Mouse (Mus musculus) cerebellum, adult 8-10 months (tissue): ENCODE measurements around the gene Lgi1.

Source experiments
- DNase-seq: peaks from one replicate; pipeline ENCODE4 v3.0.0; 2022

Lgi1 gene

DNA sequence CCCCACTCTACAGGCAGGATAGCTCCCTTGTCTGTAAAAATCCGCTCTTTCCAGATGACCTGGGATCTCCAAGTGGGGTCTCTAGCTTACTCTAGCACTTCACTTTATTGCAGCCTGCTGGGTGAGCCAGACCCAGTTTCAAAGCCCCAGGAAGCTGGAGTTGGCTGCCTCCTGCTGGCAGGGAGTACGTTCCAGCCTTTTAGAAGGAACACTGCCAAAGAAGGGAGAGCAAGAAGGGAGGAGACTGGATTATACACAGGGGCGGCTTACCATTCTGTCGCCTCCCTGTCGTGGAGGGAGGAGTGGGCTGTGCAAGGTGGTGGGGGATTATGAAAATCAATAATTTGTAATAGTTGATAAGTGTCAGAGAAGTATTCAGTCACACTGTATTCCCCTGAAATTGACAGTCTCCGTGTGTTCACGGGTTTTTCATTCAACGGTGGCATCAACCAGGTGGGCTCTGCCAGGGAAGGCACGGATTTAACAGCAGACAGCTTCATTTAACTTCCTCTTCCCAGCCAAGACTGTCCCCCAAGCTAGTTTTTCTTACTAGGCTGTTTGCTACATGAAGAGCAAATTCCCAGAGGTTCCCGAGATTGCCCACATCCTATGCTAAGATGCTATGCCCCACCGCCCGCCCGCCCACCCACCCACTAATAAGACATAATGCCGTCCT, 369 bp upstream of the Lgi1 start:
- peak; percentile 71 for DNase-seq

DNA sequence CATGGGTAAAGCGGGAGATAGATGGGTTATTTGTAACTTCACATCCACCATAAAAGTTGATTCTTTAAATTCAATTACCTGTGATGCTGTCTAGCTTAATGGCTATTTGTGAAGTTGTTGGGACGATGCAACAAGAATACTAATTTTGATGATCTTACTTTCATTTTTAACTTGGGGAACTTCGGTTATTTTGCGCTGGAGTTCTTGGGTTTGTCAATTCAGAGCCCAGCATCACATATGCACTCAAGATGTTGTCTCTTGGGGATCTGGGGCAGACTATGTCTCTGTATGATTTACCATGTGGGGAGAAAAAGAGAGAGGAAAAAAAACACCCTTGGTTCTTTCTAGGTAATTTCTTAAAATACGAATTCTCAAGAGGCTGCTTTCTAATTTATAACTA, 1.4 kb downstream of the Lgi1 start:
- no peak for DNase-seq

DNA sequence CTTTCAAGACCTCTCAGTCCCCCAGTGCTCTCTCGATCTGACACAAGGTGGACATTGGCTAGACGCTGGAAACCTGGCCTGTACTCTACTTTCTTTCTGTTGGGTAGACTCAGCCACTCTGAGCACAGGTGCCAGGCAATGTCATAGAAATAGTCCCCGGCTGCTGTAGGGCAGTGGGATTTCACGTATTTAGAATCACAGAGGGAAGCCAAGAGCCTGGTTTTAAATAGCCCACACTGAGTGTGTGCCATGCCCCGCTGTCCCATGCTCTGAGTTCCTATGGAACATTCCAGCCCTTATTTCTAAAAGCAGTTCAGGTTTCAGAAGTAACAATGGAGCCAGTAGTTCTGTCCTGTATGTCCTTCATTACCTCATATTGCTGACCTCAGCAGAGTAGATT, 3.1 kb downstream of the Lgi1 start:
- DNase-seq, result peak; percentile 33

DNA sequence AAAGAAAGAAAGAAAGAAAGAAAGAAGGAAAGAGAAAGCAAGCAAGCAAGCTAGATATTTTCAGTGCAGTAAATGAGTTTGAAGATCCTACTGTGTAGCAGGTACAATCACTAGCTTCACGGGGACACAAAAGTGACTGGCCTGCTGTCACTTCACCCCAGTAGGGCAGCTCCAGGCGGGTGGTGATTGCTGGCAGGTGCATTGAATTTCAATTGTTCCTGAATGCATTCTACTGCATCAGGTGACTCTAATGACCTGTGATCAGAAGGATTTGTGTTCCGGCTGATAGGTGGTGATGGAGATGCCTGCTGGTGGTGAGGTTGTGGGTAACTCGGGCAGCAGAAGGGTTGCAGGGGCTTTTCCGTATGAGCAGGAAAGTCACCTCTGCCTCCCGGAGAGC, 6.7 kb downstream of the Lgi1 start:
- peak; percentile 32 for DNase-seq

DNA sequence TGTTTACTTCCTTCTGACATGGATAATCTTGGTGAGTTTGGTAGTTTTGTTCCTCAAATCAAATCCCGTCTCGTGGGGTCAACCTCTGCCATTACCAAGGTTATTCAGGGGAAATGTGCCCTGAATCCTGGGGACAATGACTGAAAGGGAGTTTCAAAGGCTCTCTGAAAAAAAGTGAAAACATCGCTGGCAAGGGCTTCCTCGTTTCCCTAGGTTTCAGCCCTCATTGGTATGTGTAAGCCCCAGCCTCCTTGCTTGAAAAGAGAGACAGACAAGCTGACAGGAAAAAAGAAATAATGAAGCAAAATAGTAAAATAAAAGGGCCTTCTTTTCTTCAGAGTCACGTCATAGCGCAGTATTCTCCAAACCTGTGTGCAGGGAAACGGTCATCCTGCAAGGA, 9.5 kb downstream of the Lgi1 start:
- no peak for DNase-seq

DNA sequence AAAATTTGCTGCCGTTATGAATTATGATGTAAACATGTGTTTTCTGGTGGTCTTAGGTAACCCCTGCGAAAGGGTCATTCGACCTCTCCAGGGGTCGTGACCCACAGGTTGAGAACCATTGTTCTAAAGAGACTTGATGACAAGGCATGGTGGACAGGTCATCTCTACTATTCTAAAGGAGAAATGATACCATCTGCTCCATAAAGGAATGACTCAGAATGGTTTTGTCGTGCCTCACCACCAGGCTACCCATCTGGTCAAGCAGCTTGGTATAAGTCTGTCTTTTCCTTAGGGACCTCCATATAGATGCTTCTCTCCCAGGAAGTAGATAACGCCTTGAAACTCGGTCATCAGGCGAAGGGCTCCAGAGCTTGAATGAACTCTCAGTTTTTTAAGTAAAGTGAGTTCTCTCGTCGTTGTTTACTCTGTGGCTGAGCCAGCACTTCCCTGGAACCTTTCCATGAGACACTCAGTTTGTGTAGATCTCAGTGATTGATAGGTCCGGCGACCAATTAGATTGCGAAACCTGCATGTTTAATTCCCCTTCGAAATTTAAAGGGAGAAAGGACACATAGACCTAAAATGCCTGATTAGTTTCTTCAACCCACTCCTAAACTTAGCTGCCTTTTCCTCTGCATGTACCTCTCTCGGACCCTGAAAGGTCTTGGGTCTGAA, 10.5 kb downstream of the Lgi1 start:
- DNase-seq, result no peak

DNA sequence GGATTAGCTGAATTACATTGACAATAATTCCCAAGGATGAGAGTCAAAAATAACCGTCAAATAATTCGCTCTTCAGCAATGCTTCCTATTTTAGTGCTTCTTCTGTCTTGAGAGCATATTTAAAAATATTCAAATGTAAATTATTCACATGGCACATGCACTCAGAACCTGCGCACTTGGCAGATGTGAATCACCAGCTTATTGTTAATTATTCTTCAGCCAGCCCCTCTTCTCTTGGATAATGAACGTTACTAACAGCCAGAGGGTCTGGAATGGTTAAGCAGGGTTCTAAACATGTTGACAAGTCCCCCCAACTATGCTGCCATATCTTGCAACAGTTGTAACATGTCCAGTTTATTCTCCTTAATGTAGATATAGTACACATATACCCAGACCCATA, 11.9 kb downstream of the Lgi1 start:
- DNase-seq, result no peak

DNA sequence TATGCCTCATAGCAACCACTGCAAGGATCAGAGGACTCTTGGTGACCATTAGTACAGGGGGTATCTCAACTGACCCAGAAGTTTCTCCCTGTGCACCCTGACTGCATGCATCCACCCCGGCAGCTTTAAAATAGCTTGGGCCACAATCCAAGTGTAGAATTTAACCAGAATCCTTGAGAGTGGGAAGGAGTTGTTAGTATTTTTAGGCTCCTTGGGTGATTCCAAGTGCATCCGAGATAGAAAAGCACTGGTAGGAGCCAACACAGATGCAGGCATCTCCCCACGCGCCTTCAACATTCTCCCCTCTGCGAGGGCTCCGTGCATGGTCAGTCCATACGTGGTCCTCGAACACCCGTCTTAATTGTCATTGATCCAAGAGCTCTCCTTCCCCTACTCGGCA, 15.9 kb downstream of the Lgi1 start:
- no peak for DNase-seq

DNA sequence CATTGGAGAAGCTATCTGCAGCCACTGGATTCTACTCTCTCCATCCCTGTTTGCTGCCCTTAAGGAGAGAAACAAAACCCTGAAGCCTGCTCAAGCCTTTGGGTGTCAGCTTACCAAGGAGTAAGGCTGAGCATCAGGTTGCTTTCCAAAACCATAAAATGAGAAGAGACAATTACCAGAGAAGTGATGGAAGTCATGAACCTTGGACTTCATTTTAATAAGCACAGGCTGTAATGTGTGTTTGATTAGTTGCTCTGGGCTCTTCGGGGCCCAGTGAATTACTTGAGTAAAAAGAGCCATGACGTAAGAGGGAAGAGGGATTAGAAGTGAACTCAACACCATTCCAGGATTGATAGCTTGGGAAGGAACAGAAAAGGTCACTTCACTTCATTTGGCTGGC, 18.1 kb downstream of the Lgi1 start:
- no peak for DNase-seq

DNA sequence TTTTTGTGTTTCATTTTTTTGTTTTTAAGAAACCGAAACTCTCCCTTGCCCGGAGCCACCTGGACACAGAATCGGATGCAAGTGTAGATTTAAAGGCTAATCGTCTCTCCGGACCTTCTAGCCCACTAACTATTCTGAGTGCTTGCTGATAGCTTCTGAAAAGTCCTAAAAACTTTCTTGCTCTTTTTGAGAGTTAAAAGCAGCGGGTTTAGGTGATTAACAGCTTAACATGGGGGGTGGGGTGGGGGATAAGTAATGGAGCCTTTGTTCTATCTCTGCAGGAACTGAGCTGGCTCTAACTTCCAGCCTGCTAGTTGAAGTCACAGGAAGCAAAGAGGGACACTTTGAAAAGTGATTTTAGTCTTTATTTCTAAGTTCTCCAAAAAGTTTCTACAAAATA, 24.2 kb downstream of the Lgi1 start:
- DNase-seq, result no peak

DNA sequence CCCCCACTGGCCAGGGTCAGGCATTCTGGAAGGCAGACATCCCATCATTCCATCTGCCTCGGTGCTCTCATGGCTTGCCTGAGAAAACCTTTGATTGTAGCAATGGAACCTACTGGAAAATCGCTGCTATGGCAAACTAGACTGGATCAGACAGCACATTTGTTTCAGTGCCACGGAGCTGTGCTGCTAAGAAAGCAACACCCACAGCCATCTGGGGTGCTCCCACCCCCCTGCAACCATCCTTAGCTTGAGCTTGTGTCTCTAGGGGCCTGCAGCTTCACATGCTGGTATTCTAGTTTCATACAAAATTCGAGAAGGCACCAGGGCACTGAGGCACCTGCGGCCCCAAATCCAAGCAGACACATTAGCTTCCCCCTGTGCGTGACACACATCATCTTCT, 27.1 kb downstream of the Lgi1 start:
- DNase-seq, result no peak

DNA sequence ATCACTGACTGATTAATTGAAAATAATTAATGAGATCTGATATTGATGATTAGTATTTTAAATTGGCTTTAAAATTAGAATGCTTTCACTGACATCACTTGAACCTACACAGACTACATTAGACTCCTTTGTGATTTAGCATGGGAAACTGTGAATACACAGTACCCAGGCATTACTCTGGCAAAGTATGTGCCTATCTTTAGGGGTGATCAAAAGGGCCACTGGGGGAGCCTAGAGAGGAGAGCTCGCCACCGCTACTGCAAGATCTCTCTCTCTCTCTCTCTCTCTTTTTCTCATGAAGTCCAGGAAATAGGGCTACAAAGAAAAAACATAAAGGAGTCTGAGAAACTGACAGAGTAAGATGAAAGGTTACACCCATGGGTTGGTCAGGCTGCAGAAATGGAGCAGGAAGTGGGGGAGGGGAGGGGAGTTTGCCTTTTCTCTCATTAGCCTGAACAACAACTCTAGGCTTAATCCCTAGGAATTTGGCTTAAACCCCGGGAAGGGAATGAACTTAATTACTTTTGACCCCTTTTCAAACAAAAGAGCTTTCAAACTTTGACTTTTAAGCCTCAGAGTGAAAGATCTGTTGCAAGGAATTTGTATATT, 33.8 kb downstream of the Lgi1 start:
- no peak for DNase-seq

DNA sequence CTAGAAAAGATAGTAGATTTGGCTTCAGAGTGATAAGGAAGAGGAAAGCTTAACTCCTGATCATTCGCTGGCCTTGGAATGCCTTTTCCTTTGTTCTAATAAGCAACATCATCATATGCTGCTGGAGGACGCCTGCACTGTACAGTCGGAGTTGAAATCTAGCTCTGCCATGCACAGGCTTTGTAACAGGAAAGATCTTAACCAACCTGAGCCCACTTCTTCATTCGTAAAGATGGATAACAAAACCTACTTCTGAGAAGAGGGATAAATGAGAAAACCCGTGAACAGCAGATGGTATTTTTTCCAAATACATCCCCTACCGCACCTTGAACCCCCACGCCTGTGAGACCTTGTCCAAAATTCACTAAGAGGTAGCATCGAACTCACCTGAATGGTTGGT, 43.8 kb downstream of the Lgi1 start:
- DNase-seq, result no peak

DNA sequence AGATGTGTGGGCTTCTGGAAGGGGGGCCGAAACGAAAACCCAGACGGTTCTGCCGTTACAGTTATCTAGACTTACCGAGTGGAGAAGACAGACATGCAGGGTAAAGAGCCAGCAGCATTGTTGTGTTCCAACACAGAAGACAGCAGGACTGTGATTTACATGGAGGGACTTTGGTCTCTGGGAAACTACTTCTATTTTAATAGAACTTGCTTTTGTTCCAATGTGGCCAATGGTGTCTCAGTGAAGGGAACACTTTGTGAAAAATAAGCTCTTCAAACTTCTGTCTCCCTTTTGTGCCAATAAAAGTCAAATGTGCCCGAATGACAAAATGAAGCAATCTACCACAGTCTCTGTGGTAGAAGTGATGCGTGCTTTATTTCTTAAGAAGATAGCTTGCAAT, 50.8 kb downstream of the Lgi1 start:
- no peak for DNase-seq

DNA sequence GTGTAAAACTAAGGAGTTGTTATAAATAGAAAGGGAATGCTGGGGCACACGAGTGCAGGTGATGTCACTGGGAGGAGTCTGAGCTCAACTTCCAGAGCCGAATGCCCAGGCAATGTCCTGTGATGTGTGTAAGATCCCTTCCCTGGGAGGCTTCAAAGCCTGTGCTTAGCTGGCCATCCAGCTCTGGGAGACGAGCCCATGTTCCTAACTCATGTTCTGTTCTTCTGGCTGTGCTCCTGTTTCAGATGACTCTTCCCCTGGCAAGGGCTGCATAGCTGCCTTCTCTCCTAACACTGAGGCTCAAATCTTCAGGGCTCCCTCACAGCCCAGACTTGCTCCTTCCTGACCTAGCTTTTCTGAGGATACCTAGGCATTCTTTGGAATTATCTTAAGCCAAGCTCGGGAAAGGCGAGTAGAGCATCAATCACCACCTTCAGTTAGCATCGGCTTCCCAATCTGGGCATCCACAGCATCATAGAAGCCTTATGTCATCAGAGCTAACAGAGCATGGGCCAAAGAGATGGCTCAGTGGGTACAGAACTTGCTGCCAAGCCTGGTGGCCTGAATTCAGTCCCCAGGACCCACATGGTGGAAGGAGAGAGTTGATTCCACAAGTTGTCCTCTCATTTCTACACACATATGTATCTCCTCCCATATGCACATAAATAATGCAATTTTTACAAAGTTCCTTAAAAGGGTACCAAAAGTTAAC, 52.4 kb downstream of the Lgi1 start:
- DNase-seq, result peak; percentile 30

DNA sequence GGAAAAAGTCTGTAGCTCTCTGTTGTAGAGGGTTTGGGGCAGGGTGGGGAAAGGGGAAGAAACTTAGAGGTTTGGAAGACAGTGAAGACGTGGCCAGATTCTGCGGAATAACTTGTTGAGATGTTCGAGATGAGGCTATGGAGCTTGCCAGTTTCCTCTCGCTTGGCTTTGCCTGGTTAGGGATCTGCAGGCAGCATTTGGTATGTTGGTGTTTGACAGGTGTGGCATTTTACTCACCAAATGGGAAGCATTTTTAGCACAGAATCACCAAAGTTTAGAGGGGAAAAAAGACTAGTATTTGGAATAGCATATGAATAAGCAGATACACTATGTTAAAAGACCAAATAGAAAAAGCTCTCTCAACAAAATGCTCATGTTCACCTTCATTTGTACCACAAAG, 54.0 kb downstream of the Lgi1 start:
- DNase-seq, result no peak

DNA sequence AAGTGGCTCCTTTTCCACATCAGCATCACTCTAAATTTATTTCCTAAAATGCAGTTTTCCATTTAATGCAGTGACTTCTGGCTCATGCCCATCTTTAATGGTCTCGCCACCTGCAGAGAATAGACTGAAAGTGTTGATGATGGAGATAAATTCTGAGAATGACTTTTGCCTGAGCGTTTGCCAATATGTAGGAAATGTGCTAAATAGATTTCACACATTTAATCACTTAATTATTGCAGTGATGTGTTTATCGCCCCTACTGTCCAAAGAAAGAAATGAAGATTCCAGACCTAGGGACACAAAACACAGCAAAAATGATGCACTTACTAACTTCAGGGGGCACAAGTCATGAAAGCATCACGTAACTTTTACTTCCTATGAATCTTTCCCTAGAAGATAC, 54.8 kb downstream of the Lgi1 start:
- no peak for DNase-seq

DNA sequence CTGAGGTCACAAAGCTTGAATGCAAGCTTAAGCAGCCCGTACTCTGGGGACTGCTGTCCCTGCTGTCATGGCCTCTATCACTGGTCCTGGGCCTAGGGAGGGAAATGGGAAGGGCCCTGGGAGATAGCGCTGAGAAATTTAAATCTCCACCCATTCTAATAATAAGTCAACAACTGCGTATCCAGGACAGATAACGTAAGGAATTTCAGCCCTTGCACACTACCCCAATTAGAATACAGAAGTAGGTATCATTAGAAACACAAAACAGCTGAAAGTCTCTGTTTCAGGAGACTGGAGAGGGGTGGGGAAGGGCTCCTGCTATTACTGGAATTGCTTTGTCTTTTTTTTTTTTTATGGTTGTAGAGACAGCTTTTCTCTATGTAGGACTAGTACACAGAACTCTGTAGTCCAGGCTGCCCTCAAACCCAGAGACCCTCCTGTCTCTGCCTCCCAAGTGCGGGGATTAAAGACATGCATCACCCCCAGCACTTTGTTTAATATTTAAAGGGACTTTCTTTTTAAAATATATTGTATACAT, 56.4 kb downstream of the Lgi1 start:
- DNase-seq, result no peak

DNA sequence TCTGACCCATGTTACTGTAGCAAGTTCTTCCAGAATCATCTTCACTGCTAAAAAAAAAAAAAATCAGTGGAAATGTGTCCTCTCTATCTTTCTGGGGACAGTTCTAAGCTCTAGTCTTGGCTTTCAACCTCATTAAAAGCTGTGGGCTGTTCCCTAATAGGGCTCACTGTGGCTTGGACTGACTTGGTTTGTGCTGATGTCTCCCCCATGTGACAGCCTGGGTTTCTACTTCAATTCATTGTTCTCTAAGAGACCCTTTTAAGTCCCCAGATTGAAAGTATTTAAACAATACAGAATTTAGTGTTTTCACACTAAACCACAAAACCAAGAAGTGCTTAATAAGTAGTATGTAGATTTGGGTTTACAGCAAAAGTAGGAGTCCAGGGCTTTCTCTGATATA, 59.4 kb downstream of the Lgi1 start:
- no peak for DNase-seq

DNA sequence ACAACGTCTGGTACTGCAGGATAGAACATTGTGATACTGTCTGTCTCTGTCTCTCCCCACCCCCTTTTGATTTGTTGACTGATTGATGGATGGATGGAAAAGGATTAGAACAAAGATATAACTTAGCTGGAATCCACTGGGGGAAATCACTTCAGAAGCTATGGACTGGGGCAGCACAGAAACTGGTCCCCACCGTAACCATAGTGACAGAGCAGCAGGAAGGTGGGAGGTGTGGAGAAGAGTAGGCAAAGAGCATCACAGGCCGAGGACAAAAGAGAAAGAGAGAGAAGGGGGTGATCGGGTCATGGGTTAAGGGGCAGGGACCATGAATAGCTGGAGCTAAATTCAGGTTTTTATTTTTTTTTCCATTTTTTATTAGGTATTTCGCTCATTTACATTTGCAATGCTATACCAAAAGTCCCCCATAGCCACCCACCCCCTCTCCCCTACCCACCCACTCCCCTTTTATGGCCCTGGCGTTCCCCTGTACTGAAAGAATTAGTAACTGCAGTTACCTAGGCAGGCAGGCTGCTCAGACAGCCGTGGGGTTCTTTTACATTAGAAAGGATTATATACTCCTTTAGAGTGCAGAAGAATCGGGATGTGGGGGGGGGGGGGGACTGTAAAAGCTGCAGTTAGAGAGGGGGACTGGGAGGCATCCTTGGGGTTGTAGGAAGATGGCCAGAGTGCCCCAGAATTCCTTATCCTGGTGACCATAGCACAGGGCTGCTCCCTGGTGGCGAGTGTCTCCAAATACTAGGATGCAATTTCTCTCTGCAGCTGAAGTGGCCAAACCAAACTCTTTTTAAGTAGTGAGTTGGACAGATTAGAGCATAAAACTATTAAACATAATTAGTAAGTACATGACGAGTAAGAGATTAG, 60.1 kb downstream of the Lgi1 start:
- DNase-seq, result peak; percentile 47

DNA sequence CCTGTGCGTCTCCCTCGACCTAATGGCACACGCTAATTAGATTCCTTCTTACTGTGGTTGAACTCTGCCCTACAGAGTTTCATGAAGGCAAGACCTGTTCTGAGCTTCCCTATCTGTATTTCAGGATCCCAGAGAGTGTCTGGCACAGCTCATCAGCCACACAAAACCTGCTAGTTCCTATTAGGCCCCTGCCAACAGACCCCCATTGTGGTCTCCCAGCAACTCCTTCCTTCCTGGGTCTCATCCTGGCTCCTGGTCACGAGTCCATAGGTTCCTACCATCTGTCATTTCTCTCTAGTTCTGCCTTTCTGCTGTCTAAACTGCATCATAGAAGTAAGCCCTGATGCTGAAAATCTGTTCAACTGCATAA, 60.7 kb downstream of the Lgi1 start:
- no peak for DNase-seq

DNA sequence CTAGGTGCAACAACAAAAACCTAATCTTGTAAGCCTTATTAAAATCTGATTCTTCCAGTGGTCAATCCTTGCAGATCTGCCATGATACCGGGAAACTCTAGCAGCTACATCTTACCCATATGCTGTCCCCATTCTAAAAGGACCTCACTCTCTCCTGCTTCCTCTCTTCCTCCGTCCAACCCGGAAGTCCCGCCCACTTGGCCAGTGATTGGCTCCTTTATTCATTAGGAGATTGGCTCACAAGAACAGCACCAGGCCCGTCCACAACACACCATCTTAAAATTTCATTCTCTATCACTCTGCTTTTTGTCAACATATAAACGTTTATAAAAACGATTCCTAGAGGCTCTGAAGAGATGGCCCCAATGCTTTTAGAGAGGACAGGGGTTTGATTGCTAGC, 61.5 kb downstream of the Lgi1 start:
- DNase-seq, result no peak

DNA sequence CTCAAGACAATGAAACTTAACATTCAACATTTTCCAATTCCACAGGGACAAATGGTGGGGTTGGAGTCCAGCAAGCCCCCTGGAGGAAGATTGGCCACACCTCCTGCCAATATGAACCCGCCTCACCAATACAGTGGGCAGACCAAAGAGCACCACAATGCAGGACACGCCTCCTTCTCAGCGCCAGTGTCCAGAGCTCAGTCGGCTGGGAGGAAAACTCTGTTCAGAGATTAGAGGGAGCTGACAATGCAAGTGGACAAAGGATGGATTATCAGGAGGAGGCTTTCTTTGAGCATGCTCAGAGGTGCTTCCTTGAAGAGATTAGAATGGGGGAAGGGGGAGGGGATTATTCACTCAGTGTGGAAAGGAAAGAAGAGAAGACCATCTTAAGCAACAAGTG, 62.7 kb downstream of the Lgi1 start:
- no peak for DNase-seq
